Mouse (Mus musculus): ENCODE results near the gene Gab1.

DNA sequence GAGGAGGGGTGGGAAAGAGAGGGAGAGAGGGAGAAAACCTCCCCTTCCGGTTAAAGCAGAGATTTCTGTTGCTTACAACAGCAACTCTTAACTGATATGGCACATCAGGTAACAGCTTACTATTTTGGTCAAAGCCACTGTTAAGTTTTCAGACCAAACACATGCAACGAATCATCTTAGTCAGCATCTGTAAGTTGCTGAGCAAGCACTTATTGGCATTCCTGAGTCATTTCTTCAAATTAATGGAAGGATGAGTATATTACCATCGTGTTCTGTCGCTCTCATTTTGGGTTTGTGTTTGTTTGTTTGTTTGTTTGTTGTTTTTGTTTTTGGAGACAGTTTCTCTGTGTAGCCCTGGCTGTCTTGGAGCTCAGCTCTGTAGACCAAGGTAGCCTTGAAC lies 30.3 kb downstream of the Gab1 start:
- no peak for TF ChIP-seq POLR2A (IDR thresholded peaks at IDR 0.05; ENCODE audit: borderline replicate concordance, low read depth, low read length)
- no peak for TF ChIP-seq CTCF (IDR thresholded peaks at IDR 0.05; ENCODE audit: low read depth, low read length)

All from bone marrow macrophage, adult 2 months (primary cell).